Mouse (Mus musculus): Measurements from ENCODE around the gene 1700067K01Rik. TPM values are rescaled to one million over a fixed set of nuclear protein-coding genes. Genes with fewer than 3 reads are reported as not detected.

Gene 1700067K01Rik
- polyA plus RNA-seq, 1 experiment from 2014 or later: 0.77 TPM

GRCm38 (mm10) chr8:84027449-84027848, 26.1 kb downstream of the 1700067K01Rik start:
- H3K9ac ChIP-seq (ENCODE audit: low read length): no peak overlapping the region
- no peaks in the 10 kb centered on the region for H3K36me3 ChIP-seq (ENCODE audit: control insufficient read depth, insufficient read depth, low read length)
- H3K27me3 ChIP-seq (ENCODE audit: control insufficient read depth, insufficient read depth, low read length): peaks cover 28% of the 10 kb centered on the region
- H3K27ac ChIP-seq (ENCODE audit: low read depth, low read length): no peak overlapping the region
- H3K4me1 ChIP-seq (ENCODE audit: control insufficient read depth, insufficient read depth, low read length): no peaks in the 10 kb centered on the region
- no peak overlapping the region for H3K4me2 ChIP-seq (ENCODE audit: low read depth)
- H3K9me3 ChIP-seq (ENCODE audit: control insufficient read depth, low read length): no peaks in the 10 kb centered on the region
- no peak for DNase-seq (ENCODE audit: low spot score)
- no peak for ATAC-seq (ENCODE audit: insufficient read depth, low FRiP score, low TSS enrichment)
- no peak overlapping the region for H3K4me3 ChIP-seq (ENCODE audit: low read depth, low read length)
- 11% methylated on average over 10 of the region's 10 CpGs for WGBS

- H3K9ac ChIP-seq (ENCODE audit: low read length): no peak overlapping the region
- H3K27me3 ChIP-seq (ENCODE audit: control insufficient read depth, insufficient read depth, low read length): peaks cover 28% of the 10 kb centered on the region
- WGBS: 88% methylated on average over 5 of the region's 5 CpGs
- H3K27ac ChIP-seq (ENCODE audit: low read depth, low read length): no peak overlapping the region
- no peak overlapping the region for H3K4me2 ChIP-seq (ENCODE audit: low read depth)
- no peaks in the 10 kb centered on the region for H3K9me3 ChIP-seq (ENCODE audit: control insufficient read depth, low read length)
- no peaks in the 10 kb centered on the region for H3K4me1 ChIP-seq (ENCODE audit: control insufficient read depth, insufficient read depth, low read length)
- ATAC-seq (ENCODE audit: insufficient read depth, low FRiP score, low TSS enrichment): no peak
- no peak overlapping the region for H3K4me3 ChIP-seq (ENCODE audit: low read depth, low read length)
- H3K36me3 ChIP-seq (ENCODE audit: control insufficient read depth, insufficient read depth, low read length): no peaks in the 10 kb centered on the region
- no peak for DNase-seq (ENCODE audit: low spot score)
Observed at GRCm38 (mm10) chr8:84029272-84029671, 28.0 kb downstream of the 1700067K01Rik start.

GRCm38 (mm10) chr8:84032777-84033176, 31.5 kb downstream of the 1700067K01Rik start:
- H3K27me3 ChIP-seq (ENCODE audit: control insufficient read depth, insufficient read depth, low read length): 0 out of 2 replicates have a peak, but pooled peaks cover 6% of the 10 kb centered on the region
- ATAC-seq (ENCODE audit: insufficient read depth, low FRiP score, low TSS enrichment) (no peak), DNase-seq (ENCODE audit: low spot score) (no peak)
- H3K4me3 ChIP-seq (ENCODE audit: low read depth, low read length): no peak overlapping the region
- no peaks in the 10 kb centered on the region for H3K9me3 ChIP-seq (ENCODE audit: control insufficient read depth, low read length)
- no peak overlapping the region for H3K4me2 ChIP-seq (ENCODE audit: low read depth)
- WGBS: 76% methylated on average over 4 of the region's 4 CpGs
- no peaks in the 10 kb centered on the region for H3K4me1 ChIP-seq (ENCODE audit: control insufficient read depth, insufficient read depth, low read length)
- no peaks in the 10 kb centered on the region for H3K36me3 ChIP-seq (ENCODE audit: control insufficient read depth, insufficient read depth, low read length)
- H3K27ac ChIP-seq (ENCODE audit: low read depth, low read length): no peak overlapping the region
- H3K9ac ChIP-seq (ENCODE audit: low read length): no peak overlapping the region

GRCm38 (mm10) chr8:84038015-84038414, 36.7 kb downstream of the 1700067K01Rik start:
- Histone ChIP-seq H3K36me3 (ENCODE audit: control insufficient read depth, insufficient read depth, low read length) (no peaks in the 10 kb centered on the region), H3K27ac (ENCODE audit: low read depth, low read length) (no peak overlapping the region), H3K4me1 (ENCODE audit: control insufficient read depth, insufficient read depth, low read length) (peaks cover 5% of the 10 kb centered on the region; the same call in 1 of the 2 replicates), H3K4me2 (ENCODE audit: low read depth) (no peak overlapping the region), H3K9me3 (ENCODE audit: control insufficient read depth, low read length) (no peaks in the 10 kb centered on the region), H3K9ac (ENCODE audit: low read length) (no peak overlapping the region), H3K4me3 (ENCODE audit: low read depth, low read length) (no peak overlapping the region), H3K27me3 (ENCODE audit: control insufficient read depth, insufficient read depth, low read length) (peaks cover 21% of the 10 kb centered on the region)
- ATAC-seq (ENCODE audit: insufficient read depth, low FRiP score, low TSS enrichment) (no peak), DNase-seq (ENCODE audit: low spot score) (no peak)
- 80% methylated on average over 5 of the region's 5 CpGs for WGBS

GRCm38 (mm10) chr8:84039050-84039449, 37.7 kb downstream of the 1700067K01Rik start:
- peaks cover 5% of the 10 kb centered on the region; the same call in 1 of the 2 replicates for H3K4me1 ChIP-seq (ENCODE audit: control insufficient read depth, insufficient read depth, low read length)
- 10% methylated on average over 5 of the region's 5 CpGs for WGBS

GRCm38 (mm10) chr8:84042066-84042947, 41.0 kb downstream of the 1700067K01Rik start, which contains the start of gene Il27ra:
Il27ra (minus strand) TSS chr8:84042589.
- H3K9ac ChIP-seq (ENCODE audit: low read length): peak within 1 kb of the TSS; percentile 18; the same call in 1 of the 2 replicates
- H3K9me3 ChIP-seq (ENCODE audit: control insufficient read depth, low read length): no peaks in the 10 kb centered on the region
- H3K36me3 ChIP-seq (ENCODE audit: control insufficient read depth, insufficient read depth, low read length): no peaks in the 10 kb centered on the region
- peaks cover 46% of the 10 kb centered on the region for H3K27me3 ChIP-seq (ENCODE audit: control insufficient read depth, insufficient read depth, low read length)
- DNase-seq (ENCODE audit: low spot score) (peak; percentile 76), ATAC-seq (ENCODE audit: insufficient read depth, low FRiP score, low TSS enrichment) (peak; percentile 41; the same call in 1 of the 2 replicates)
- H3K27ac ChIP-seq (ENCODE audit: low read depth, low read length): no peak within 1 kb of the TSS
- peak within 1 kb of the TSS; percentile 28 for H3K4me3 ChIP-seq (ENCODE audit: low read depth, low read length)
- H3K4me2 ChIP-seq (ENCODE audit: low read depth): peak within 1 kb of the TSS; percentile 53
- 3% methylated on average over 40 of the region's 40 CpGs for WGBS
- H3K4me1 ChIP-seq (ENCODE audit: control insufficient read depth, insufficient read depth, low read length): peaks cover 8% of the 10 kb centered on the region; the same call in 1 of the 2 replicates

More at GRCm38 (mm10) chr8:84039050-84039449, 37.7 kb downstream of the 1700067K01Rik start:
- Histone ChIP-seq H3K4me3 (ENCODE audit: low read depth, low read length) (no peak overlapping the region), H3K27me3 (ENCODE audit: control insufficient read depth, insufficient read depth, low read length) (peaks cover 31% of the 10 kb centered on the region), H3K9ac (ENCODE audit: low read length) (no peak overlapping the region), H3K36me3 (ENCODE audit: control insufficient read depth, insufficient read depth, low read length) (no peaks in the 10 kb centered on the region), H3K9me3 (ENCODE audit: control insufficient read depth, low read length) (no peaks in the 10 kb centered on the region), H3K4me2 (ENCODE audit: low read depth) (no peak overlapping the region), H3K27ac (ENCODE audit: low read depth, low read length) (no peak overlapping the region)
- DNase-seq (ENCODE audit: low spot score) (peak; percentile 85), ATAC-seq (ENCODE audit: insufficient read depth, low FRiP score, low TSS enrichment) (no peak)

GRCm38 (mm10) chr8:84042948-84043342, 41.6 kb downstream of the 1700067K01Rik start:
- H3K4me3 ChIP-seq (ENCODE audit: low read depth, low read length): no peak overlapping the region
- H3K4me2 ChIP-seq (ENCODE audit: low read depth): no peak overlapping the region
- no peak overlapping the region for H3K9ac ChIP-seq (ENCODE audit: low read length)
- H3K27me3 ChIP-seq (ENCODE audit: control insufficient read depth, insufficient read depth, low read length): peaks cover 46% of the 10 kb centered on the region
- peaks cover 8% of the 10 kb centered on the region; the same call in 1 of the 2 replicates for H3K4me1 ChIP-seq (ENCODE audit: control insufficient read depth, insufficient read depth, low read length)
- DNase-seq (ENCODE audit: low spot score) (no peak), ATAC-seq (ENCODE audit: insufficient read depth, low FRiP score, low TSS enrichment) (no peak)
- no peak overlapping the region for H3K27ac ChIP-seq (ENCODE audit: low read depth, low read length)
- no peaks in the 10 kb centered on the region for H3K9me3 ChIP-seq (ENCODE audit: control insufficient read depth, low read length)
- no peaks in the 10 kb centered on the region for H3K36me3 ChIP-seq (ENCODE audit: control insufficient read depth, insufficient read depth, low read length)
- WGBS: 41% methylated on average over 12 of the region's 12 CpGs

- no peaks in the 10 kb centered on the region for H3K9me3 ChIP-seq (ENCODE audit: control insufficient read depth, low read length)
- DNase-seq (ENCODE audit: low spot score) (no peak), ATAC-seq (ENCODE audit: insufficient read depth, low FRiP score, low TSS enrichment) (no peak)
- H3K9ac ChIP-seq (ENCODE audit: low read length): no peak overlapping the region
- peaks cover 46% of the 10 kb centered on the region for H3K27me3 ChIP-seq (ENCODE audit: control insufficient read depth, insufficient read depth, low read length)
- no peak overlapping the region for H3K27ac ChIP-seq (ENCODE audit: low read depth, low read length)
- H3K4me2 ChIP-seq (ENCODE audit: low read depth): no peak overlapping the region
- 4% methylated on average over 7 of the region's 7 CpGs for WGBS
- no peak overlapping the region for H3K4me3 ChIP-seq (ENCODE audit: low read depth, low read length)
- peaks cover 8% of the 10 kb centered on the region; the same call in 1 of the 2 replicates for H3K4me1 ChIP-seq (ENCODE audit: control insufficient read depth, insufficient read depth, low read length)
- H3K36me3 ChIP-seq (ENCODE audit: control insufficient read depth, insufficient read depth, low read length): no peaks in the 10 kb centered on the region
Observed at GRCm38 (mm10) chr8:84044103-84044502, 42.8 kb downstream of the 1700067K01Rik start.

All from neural tube, embryonic 11.5 days (tissue).